Mouse (Mus musculus): ENCODE data around the gene Tekt3. TPM values are rescaled to one million over a fixed set of nuclear protein-coding genes. Genes with fewer than 3 reads are reported as not detected.

Gene Tekt3
- total RNA-seq, 2 experiments from 2014 or later: not detected

DNA sequence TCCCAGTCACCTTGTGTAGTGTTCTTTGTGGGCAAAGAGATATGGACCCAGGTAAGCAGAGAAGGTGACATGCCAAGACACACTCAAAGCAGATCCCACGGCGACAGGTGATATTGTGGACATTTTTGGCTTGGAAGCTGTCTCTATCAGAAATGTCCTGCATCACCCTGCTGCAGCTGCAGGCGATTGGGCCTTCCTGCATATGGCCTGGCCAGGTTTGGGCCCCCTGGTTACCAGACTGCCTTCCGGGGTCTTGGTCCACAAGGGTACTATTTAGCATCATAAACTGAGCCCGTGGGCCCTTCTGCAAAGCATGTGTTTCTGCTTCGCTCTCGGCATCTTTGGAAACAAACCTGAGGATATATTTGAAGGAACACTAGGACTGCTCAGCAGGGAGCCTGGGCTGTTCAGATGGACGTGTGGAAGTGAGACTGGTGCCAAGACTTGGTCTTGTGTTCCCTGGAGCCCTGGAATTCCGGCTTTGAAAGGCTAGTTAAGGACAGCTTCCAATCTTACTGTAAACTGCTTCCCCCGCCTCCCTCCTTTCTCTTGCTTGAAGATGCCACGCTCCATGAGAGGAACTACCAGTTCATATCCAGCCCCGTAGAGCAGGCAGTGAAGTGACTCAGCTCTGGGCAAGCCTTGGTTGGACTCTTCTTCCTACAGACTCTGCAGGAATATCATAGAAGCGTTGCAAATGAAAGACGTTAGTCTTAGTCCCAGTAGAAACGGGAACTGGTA, 73.5 kb downstream of the Tekt3 start:
- intact Hi-C loops (cut with DNase I): loop anchor here (1.0 to 10.0 kb wide), 3 partner anchors 150 to 380 kb away; partner anchors contain the start of gene Gm10428
- peak in 1 of 2 experiments; percentile 56 for DNase-seq (ENCODE audit: extremely low spot score in 1 of 2, low spot score in 2 of 2)

DNA sequence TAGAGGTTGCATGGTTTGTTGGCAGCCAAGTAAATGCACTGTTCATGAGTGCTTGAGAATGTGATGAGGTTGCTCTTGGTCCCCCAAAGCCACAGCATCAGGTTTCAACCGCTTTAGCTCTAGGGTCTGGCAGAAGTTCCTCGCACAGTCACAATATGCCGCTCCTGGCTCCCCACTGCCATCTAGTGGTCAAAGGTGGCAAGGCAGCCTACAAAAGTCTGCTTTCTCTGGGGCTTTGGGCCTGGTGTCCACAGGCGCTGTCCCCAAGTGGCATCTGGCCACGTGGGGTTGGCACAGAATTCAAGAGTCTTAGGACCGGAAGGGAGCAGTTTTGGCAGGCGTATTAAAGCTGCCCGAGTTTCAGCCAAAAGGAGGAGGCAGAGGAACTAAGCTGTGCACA, 74.2 kb downstream of the Tekt3 start:
- DNase-seq (ENCODE audit: extremely low spot score in 1 of 2, low spot score in 2 of 2): peak; percentile 92
- intact Hi-C loops (cut with DNase I): loop anchor here (1.0 to 10.0 kb wide), 3 partner anchors 151 to 381 kb away; partner anchors contain the start of gene Gm10428

GRCm38 (mm10) chr11:63136205-63136604, 74.8 kb downstream of the Tekt3 start:
- intact Hi-C loops (cut with DNase I): loop anchor here (10.0 kb wide), 2 partner anchors 151 to 381 kb away; partner anchors contain the start of gene Gm10428
- peak; percentile 28 to 49 for DNase-seq (ENCODE audit: extremely low spot score in 1 of 2, low spot score in 2 of 2)

GRCm38 (mm10) chr11:63136836-63137416, 75.5 kb downstream of the Tekt3 start:
- intact Hi-C loops (cut with DNase I): loop anchor here (10.0 kb wide), 2 partner anchors 152 to 382 kb away; partner anchors contain the start of gene Gm10428
- no peak for DNase-seq (ENCODE audit: extremely low spot score in 1 of 2, low spot score in 2 of 2)

GRCm38 (mm10) chr11:63138739-63139138, 77.3 kb downstream of the Tekt3 start:
- intact Hi-C loops (cut with DNase I): loop anchor here (10.0 kb wide), 2 partner anchors 154 to 384 kb away; partner anchors contain the start of gene Gm10428
- no peak for DNase-seq (ENCODE audit: extremely low spot score in 1 of 2, low spot score in 2 of 2)

- DNase-seq (ENCODE audit: extremely low spot score in 1 of 2, low spot score in 2 of 2): no peak
- intact Hi-C loops (cut with DNase I): no loop called here
These were observed 80.9 kb downstream of the Tekt3 start for GRCm38 (mm10) chr11:63142311-63142710.

GRCm38 (mm10) chr11:63142816-63143215, 81.4 kb downstream of the Tekt3 start:
- intact Hi-C loops (cut with DNase I): no loop called here
- no peak for DNase-seq (ENCODE audit: extremely low spot score in 1 of 2, low spot score in 2 of 2)

DNA sequence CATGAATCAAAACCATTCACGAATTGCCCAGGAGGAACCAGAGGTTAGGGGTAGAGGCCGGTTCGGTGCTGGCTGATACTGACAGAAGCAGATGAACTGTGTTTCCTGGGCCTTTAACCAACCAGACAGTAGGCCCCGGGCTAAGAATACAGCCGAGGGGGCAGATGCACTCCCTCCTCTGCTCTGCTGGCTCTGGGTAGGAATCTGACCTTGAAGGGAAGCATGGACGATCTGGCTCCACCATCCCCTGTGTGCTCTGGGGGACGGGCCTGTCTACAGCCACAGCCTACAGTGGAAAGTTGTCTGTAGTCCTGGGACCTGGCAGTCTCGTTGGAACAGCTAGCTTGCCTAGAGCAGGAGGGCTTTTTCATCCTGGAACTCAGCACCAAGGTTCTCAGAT, 82.0 kb downstream of the Tekt3 start:
- intact Hi-C loops (cut with DNase I): no loop called here
- DNase-seq (ENCODE audit: extremely low spot score in 1 of 2, low spot score in 2 of 2): no peak

Other genes with a start within 250 kb of the Tekt3 start
- 1 to 10 TPM; 4.8 to 6.0 TPM for gene Trim16, start 241.4 kb upstream of the Tekt3 start, total RNA-seq (2021)
- gene Fbxw10, start 214.6 kb upstream of the Tekt3 start, total RNA-seq (2021): under 1 TPM; 0.71 to 0.92 TPM
- gene Tvp23b, start 182.2 kb upstream of the Tekt3 start, total RNA-seq (2021): 10 to 100 TPM; 19.8 to 21.6 TPM
- not detected for gene Cdrt4, start 110.5 kb upstream of the Tekt3 start, total RNA-seq (2021)
- gene Pmp22, start 67.3 kb downstream of the Tekt3 start, total RNA-seq (2021): 10 to 100 TPM; 18.2 to 21.3 TPM

Data from left cerebral cortex, postnatal 10 days (tissue).